Mouse (Mus musculus) lung, adult 2 months (tissue): Measurements from ENCODE around the gene Asic2.

Experiments used
- CTCF ChIP-seq: fragments of 200-500 bp; IDR thresholded peaks from 2 replicates; pipeline ENCODE4 v1.5.1; 2011; ENCODE audit warnings: mild to moderate bottlenecking, low read length, control low read depth; ENCODE audit not compliant: insufficient read depth
- POLR2A ChIP-seq: fragments of 200-500 bp; IDR thresholded peaks from 2 replicates; pipeline ENCODE4 v1.6.1; 2011; ENCODE audit warnings: low read depth, mild to moderate bottlenecking, control low read depth, low read length, borderline replicate concordance; ENCODE audit errors: extremely low read depth

DNA sequence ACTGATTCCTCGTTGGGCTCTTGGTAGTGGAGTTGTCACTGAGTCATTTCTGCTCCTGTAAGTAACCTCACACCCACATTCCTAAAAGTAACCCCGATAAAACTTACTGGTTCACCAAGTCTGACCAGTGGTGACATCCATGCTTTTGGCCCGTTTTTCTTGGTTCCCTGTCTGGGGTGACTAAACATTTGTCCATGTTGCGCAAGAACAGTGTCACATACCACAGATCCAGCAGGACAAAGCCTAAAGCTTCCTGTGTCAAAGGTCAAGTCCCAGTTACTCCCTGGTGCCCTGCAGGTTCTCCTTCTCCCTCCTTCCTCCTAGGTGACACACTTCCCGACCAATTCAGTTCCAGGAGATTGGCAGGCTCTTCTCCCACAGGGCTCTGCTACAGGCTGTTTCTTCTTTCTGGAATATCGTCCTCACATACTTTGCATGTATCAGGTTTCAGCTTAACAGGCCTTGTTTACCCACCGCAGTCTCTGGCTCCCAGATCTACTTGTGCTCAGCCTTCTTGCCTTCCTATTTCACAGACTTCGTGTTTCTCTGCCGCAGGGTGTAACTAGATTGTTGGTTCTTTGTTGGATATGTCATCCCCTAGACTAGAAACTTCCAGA is 991.9 kb downstream of the Asic2 start:
- TF ChIP-seq CTCF, result no peak
- TF ChIP-seq POLR2A, result no peak
